Mouse (Mus musculus) midbrain, embryonic 14.5 days (tissue): ENCODE results near the gene Ssbp3. TPM values are rescaled to one million over a fixed set of nuclear protein-coding genes. Genes with fewer than 3 reads are reported as not detected.

Source experiments
- ATAC-seq: fragments of 200-750 bp; cut with Nextera tagmentation; 2 replicates; pipeline ENCODE4 v1.8.0; 2017; ENCODE audit warnings: moderate number of reproducible peaks, moderate library complexity; ENCODE audit not compliant: low FRiP score, low TSS enrichment
- DNase-seq: peaks from one replicate; pipeline ENCODE4 v3.0.0-alpha.2; 2015
- H3K27ac ChIP-seq: fragments of 300-500 bp; sonication (generic); replicated peaks from 2 replicates; pipeline ENCODE4 v1.5.1; 2014; ENCODE audit warnings: mild to moderate bottlenecking, low read depth, low read length, moderate library complexity
- H3K27me3 ChIP-seq: fragments of 300-500 bp; sonication (generic); 2 replicates; pipeline ENCODE4 v1.6.1; 2014; ENCODE audit warnings: low read length, control low read depth, mixed read lengths; ENCODE audit not compliant: control insufficient read depth, insufficient read depth
- H3K36me3 ChIP-seq: fragments of 300-500 bp; sonication (generic); 2 replicates; pipeline ENCODE4 v1.6.1; 2014; ENCODE audit warnings: low read length, control low read depth; ENCODE audit not compliant: control insufficient read depth, insufficient read depth
- H3K4me1 ChIP-seq: fragments of 300-500 bp; sonication (generic); 2 replicates; pipeline ENCODE4 v1.6.1; 2014; ENCODE audit warnings: mild to moderate bottlenecking, antibody characterized with exemption, low read length, control low read depth; ENCODE audit not compliant: control insufficient read depth, insufficient read depth
- H3K4me2 ChIP-seq: fragments of 300-500 bp; sonication (generic); 2 replicates; pipeline ENCODE4 v1.6.1; 2014; ENCODE audit warnings: mild to moderate bottlenecking, low read length, moderate library complexity
- H3K4me3 ChIP-seq: fragments of 300-500 bp; sonication (generic); replicated peaks from 2 replicates; pipeline ENCODE4 v1.5.1; 2014; ENCODE audit warnings: low read depth, low read length
- H3K9ac ChIP-seq: fragments of 300-500 bp; sonication (generic); replicated peaks from 2 replicates; pipeline ENCODE4 v1.6.1; 2014; ENCODE audit warnings: mild to moderate bottlenecking, low read length, moderate library complexity
- H3K9me3 ChIP-seq: fragments of 300-500 bp; sonication (generic); 2 replicates; pipeline ENCODE4 v1.6.1; 2016; ENCODE audit warnings: low read length, control low read depth, mixed read lengths; ENCODE audit not compliant: control insufficient read depth
- WGBS: fragments of 180-500 bp; shearing (Covaris S2); extraction: QIAGEN DNeasy Blood & Tissue Kit; methylation state at CpG from one replicate; pipeline ENCODE4 v1.1.7; 2014; 5-methylcytosine and 5-hydroxymethylcytosine counted together
- polyA plus RNA-seq: library from polyadenylated mRNA; unstranded; fragments of >200 nt; fragmentation: Nextera tagmentation; extraction: Ambion mirVana; gene quantifications from 2 replicates; pipeline ENCODE4 v1.2.1, GENCODE M21; 2014

Gene Ssbp3
- polyA plus RNA-seq, 1 experiment from 2014 or later = 147 TPM

GRCm38 (mm10) chr4:106922919-106923318, 12.4 kb downstream of the Ssbp3 start:
- ATAC-seq = no peak
- H3K36me3 ChIP-seq = peaks cover 89% of the 10 kb centered on the region
- WGBS = 63% methylated on average over 3 of the region's 3 CpGs
- H3K27ac ChIP-seq = no peak overlapping the region
- H3K9ac ChIP-seq = no peak overlapping the region
- H3K9me3 ChIP-seq = no peaks in the 10 kb centered on the region
- no peak for DNase-seq
- H3K4me1 ChIP-seq = peaks cover 27% of the 10 kb centered on the region
- no peak overlapping the region for H3K4me2 ChIP-seq
- H3K27me3 ChIP-seq = no peaks in the 10 kb centered on the region
- H3K4me3 ChIP-seq = no peak overlapping the region

- Histone ChIP-seq H3K4me1 (peaks cover 33% of the 10 kb centered on the region), H3K27me3 (no peaks in the 10 kb centered on the region), H3K27ac (no peak overlapping the region), H3K9me3 (no peaks in the 10 kb centered on the region), H3K4me2 (no peak overlapping the region), H3K9ac (no peak overlapping the region), H3K4me3 (no peak overlapping the region), H3K36me3 (peaks cover 90% of the 10 kb centered on the region)
- DNase-seq (no peak), ATAC-seq (no peak)
- WGBS = 91% methylated on average over 4 of the region's 4 CpGs
Observed at GRCm38 (mm10) chr4:106924175-106924574, 13.7 kb downstream of the Ssbp3 start.

GRCm38 (mm10) chr4:106924888-106925287, 14.4 kb downstream of the Ssbp3 start:
- H3K4me1 ChIP-seq = peaks cover 34% of the 10 kb centered on the region

GRCm38 (mm10) chr4:106926401-106926800, 15.9 kb downstream of the Ssbp3 start:
- DNase-seq = no peak
- no peak overlapping the region for H3K27ac ChIP-seq
- whole genome bisulfite sequencing = 79% methylated on average over 9 of the region's 9 CpGs
- H3K36me3 ChIP-seq = peaks cover 73% of the 10 kb centered on the region
- no peaks in the 10 kb centered on the region for H3K9me3 ChIP-seq
- H3K9ac ChIP-seq = no peak overlapping the region
- no peak for ATAC-seq
- H3K4me1 ChIP-seq = peaks cover 37% of the 10 kb centered on the region
- no peak overlapping the region for H3K4me2 ChIP-seq
- no peak overlapping the region for H3K4me3 ChIP-seq
- no peaks in the 10 kb centered on the region for H3K27me3 ChIP-seq

More at GRCm38 (mm10) chr4:106924888-106925287, 14.4 kb downstream of the Ssbp3 start:
- Histone ChIP-seq H3K9ac (no peak overlapping the region), H3K9me3 (no peaks in the 10 kb centered on the region), H3K27ac (no peak overlapping the region), H3K4me2 (no peak overlapping the region), H3K27me3 (no peaks in the 10 kb centered on the region), H3K4me3 (no peak overlapping the region), H3K36me3 (peaks cover 83% of the 10 kb centered on the region)
- ATAC-seq (no peak), DNase-seq (no peak)
- WGBS = 92% methylated on average over 10 of the region's 10 CpGs

GRCm38 (mm10) chr4:106927034-106927433, 16.5 kb downstream of the Ssbp3 start:
- Histone ChIP-seq H3K36me3 (peaks cover 75% of the 10 kb centered on the region), H3K9me3 (no peaks in the 10 kb centered on the region), H3K9ac (no peak overlapping the region), H3K27ac (no peak overlapping the region), H3K4me3 (no peak overlapping the region), H3K4me1 (peaks cover 31% of the 10 kb centered on the region), H3K27me3 (no peaks in the 10 kb centered on the region), H3K4me2 (no peak overlapping the region)
- DNase-seq = no peak
- WGBS = 82% methylated on average over 6 of the region's 6 CpGs
- ATAC-seq = no peak

GRCm38 (mm10) chr4:106928961-106929360, 18.5 kb downstream of the Ssbp3 start:
- H3K4me2 ChIP-seq = no peak overlapping the region

GRCm38 (mm10) chr4:106932583-106932982, 22.1 kb downstream of the Ssbp3 start:
- Histone ChIP-seq H3K4me3 (no peak overlapping the region), H3K4me2 (no peak overlapping the region), H3K36me3 (peaks cover 40% of the 10 kb centered on the region), H3K9me3 (no peaks in the 10 kb centered on the region), H3K27me3 (no peaks in the 10 kb centered on the region), H3K27ac (no peak overlapping the region), H3K4me1 (peaks cover 62% of the 10 kb centered on the region), H3K9ac (no peak overlapping the region)
- WGBS = 95% methylated on average over 7 of the region's 7 CpGs
- DNase-seq (no peak), ATAC-seq (no peak)

More at GRCm38 (mm10) chr4:106928961-106929360, 18.5 kb downstream of the Ssbp3 start:
- no peaks in the 10 kb centered on the region for H3K27me3 ChIP-seq
- WGBS = 67% methylated on average over 7 of the region's 7 CpGs
- no peak for ATAC-seq
- no peak for DNase-seq
- H3K9ac ChIP-seq = no peak overlapping the region
- H3K27ac ChIP-seq = no peak overlapping the region
- no peaks in the 10 kb centered on the region for H3K9me3 ChIP-seq
- H3K4me1 ChIP-seq = peaks cover 36% of the 10 kb centered on the region
- peaks cover 73% of the 10 kb centered on the region for H3K36me3 ChIP-seq
- H3K4me3 ChIP-seq = no peak overlapping the region

- no peak overlapping the region for H3K4me2 ChIP-seq
- 0 out of 2 replicates have a peak overlapping the region, but pooled peaks have one; percentile 20 for H3K27ac ChIP-seq
- no peaks in the 10 kb centered on the region for H3K9me3 ChIP-seq
- peaks cover 71% of the 10 kb centered on the region for H3K4me1 ChIP-seq
- DNase-seq = no peak
- H3K27me3 ChIP-seq = no peaks in the 10 kb centered on the region
- ATAC-seq = no peak
- no peak overlapping the region for H3K9ac ChIP-seq
- no peak overlapping the region for H3K4me3 ChIP-seq
- peaks cover 27% of the 10 kb centered on the region for H3K36me3 ChIP-seq
- 82% methylated on average over 9 of the region's 9 CpGs for WGBS
Observed at GRCm38 (mm10) chr4:106933813-106934482, 23.4 kb downstream of the Ssbp3 start.

GRCm38 (mm10) chr4:106934931-106935582, 24.6 kb downstream of the Ssbp3 start:
- ATAC-seq (no peak), DNase-seq (no peak)
- H3K9ac ChIP-seq = no peak overlapping the region
- H3K4me1 ChIP-seq = peaks cover 78% of the 10 kb centered on the region
- peak overlapping the region; percentile 77 for H3K27ac ChIP-seq
- no peaks in the 10 kb centered on the region for H3K27me3 ChIP-seq
- H3K36me3 ChIP-seq = peaks cover 27% of the 10 kb centered on the region
- H3K9me3 ChIP-seq = no peaks in the 10 kb centered on the region
- 37% methylated on average over 12 of the region's 12 CpGs for WGBS
- no peak overlapping the region for H3K4me3 ChIP-seq
- H3K4me2 ChIP-seq = no peak overlapping the region
